In genomic region chr7:144861769-144862070, GRCm38 (mm10) we compare ENCODE assay signal across 11 mouse cellular contexts. TPM values are rescaled to one million over a fixed set of nuclear protein-coding genes. Genes with fewer than 3 reads are reported as not detected.
A peak's percentile ranks its signal among the peaks of the same experiment; 100 is the strongest.
DNase-seq lines count a peak whose midpoint lies in the region; ATAC-seq lines count a peak whose summit lies in the region.
"Had no signal": no experiment of that assay in that cellular context is flagged by ENCODE, and none has a peak within 500 bp of the region (broad histone marks: within the 10 kb centered on the region; RNA-seq: fewer than 3 reads in every experiment).

No protein-coding gene starts in this region.

- H3K27me3 ChIP-seq in kidney, embryonic 15.5 days = peaks cover 87% of the 10 kb centered on the region
- H3K27me3 ChIP-seq in embryonic facial prominence, embryonic 12.5 days = peaks cover 90% of the 10 kb centered on the region
- peaks cover 77% of the 10 kb centered on the region for H3K27me3 ChIP-seq in hindbrain, embryonic 14.5 days (ENCODE audit: control insufficient read depth, insufficient read depth, low read length)

- WGBS in kidney, embryonic 15.5 days = under 1% methylated on average over 28 of the region's 28 CpGs
- under 1% methylated on average over 28 of the region's 28 CpGs for WGBS in embryonic facial prominence, embryonic 12.5 days
- WGBS in hindbrain, embryonic 14.5 days = under 1% methylated on average over 28 of the region's 28 CpGs

- H3K4me3 ChIP-seq in kidney, embryonic 15.5 days (replicated peaks) = peak overlapping the region; percentile 34
- peak overlapping the region; percentile 28 for H3K4me3 ChIP-seq in embryonic facial prominence, embryonic 12.5 days
- peak overlapping the region; percentile 21 for H3K4me3 ChIP-seq in hindbrain, embryonic 14.5 days (replicated peaks; ENCODE audit: low read length)
- H3K4me3 ChIP-seq: liver, embryonic 13.5 days had no signal

- H3K9ac ChIP-seq in kidney, embryonic 15.5 days = no peak overlapping the region
- H3K9ac ChIP-seq in embryonic facial prominence, embryonic 12.5 days = no peak overlapping the region
- no peak overlapping the region for H3K9ac ChIP-seq in hindbrain, embryonic 14.5 days
- H3K9ac ChIP-seq: liver, embryonic 13.5 days had no signal

- H3K36me3 ChIP-seq in kidney, embryonic 15.5 days = no peaks in the 10 kb centered on the region
- H3K36me3 ChIP-seq in embryonic facial prominence, embryonic 12.5 days = no peaks in the 10 kb centered on the region
- no peaks in the 10 kb centered on the region for H3K36me3 ChIP-seq in hindbrain, embryonic 14.5 days (replicated peaks; ENCODE audit: control insufficient read depth, insufficient read depth)
- H3K36me3 ChIP-seq: liver, embryonic 13.5 days had no signal

- H3K4me1 ChIP-seq in kidney, embryonic 15.5 days = peaks cover 27% of the 10 kb centered on the region
- peaks cover 9% of the 10 kb centered on the region for H3K4me1 ChIP-seq in embryonic facial prominence, embryonic 12.5 days
- no peaks in the 10 kb centered on the region; the same call in 1 of the 2 replicates for H3K4me1 ChIP-seq in hindbrain, embryonic 14.5 days (replicated peaks; ENCODE audit: control insufficient read depth, insufficient read depth, low read length)
- H3K4me1 ChIP-seq: liver, embryonic 13.5 days had no signal

- no peak for ATAC-seq in kidney, embryonic 15.5 days (replicated peaks; ENCODE audit: low FRiP score)
- ATAC-seq in embryonic facial prominence, embryonic 12.5 days (ENCODE audit: insufficient number of reproducible peaks, insufficient read depth, low FRiP score, low TSS enrichment) = no peak
- no peak for ATAC-seq in hindbrain, embryonic 14.5 days (ENCODE audit: low FRiP score)
- ATAC-seq in cerebellum, adult (ENCODE audit: insufficient number of reproducible peaks, low FRiP score, low TSS enrichment) = no peak

- no peak overlapping the region for H3K27ac ChIP-seq in kidney, embryonic 15.5 days
- H3K27ac ChIP-seq in embryonic facial prominence, embryonic 12.5 days = no peak overlapping the region
- no peak overlapping the region for H3K27ac ChIP-seq in hindbrain, embryonic 14.5 days
- H3K27ac ChIP-seq: liver, embryonic 13.5 days had no signal

- no peaks in the 10 kb centered on the region for H3K9me3 ChIP-seq in kidney, embryonic 15.5 days (replicated peaks)
- H3K9me3 ChIP-seq in embryonic facial prominence, embryonic 12.5 days = no peaks in the 10 kb centered on the region
- H3K9me3 ChIP-seq in hindbrain, embryonic 14.5 days (ENCODE audit: control insufficient read depth, low read length) = no peaks in the 10 kb centered on the region
- H3K9me3 ChIP-seq: liver, embryonic 13.5 days had no signal

- DNase-seq in kidney, postnatal 10 days = no peak
- no peak for DNase-seq in hindbrain, embryonic 14.5 days (ENCODE audit: low spot score)
- peak; percentile 52 for DNase-seq in neural tube, embryonic 10.5 days (ENCODE audit: extremely low spot score, low spot score)
- no peak for DNase-seq in layer of hippocampus, adult 9-10 months (ENCODE audit: low spot score)
- no peak for DNase-seq in thymus, postnatal 14 days
- DNase-seq: gastrocnemius, postnatal 10 days; liver, embryonic 13.5 days had no signal

- peak overlapping the region; percentile 56 for H3K4me2 ChIP-seq in kidney, embryonic 15.5 days
- H3K4me2 ChIP-seq in embryonic facial prominence, embryonic 12.5 days (replicated peaks) = peak overlapping the region; percentile 40
- peak overlapping the region; percentile 29 for H3K4me2 ChIP-seq in hindbrain, embryonic 14.5 days (replicated peaks)
- H3K4me2 ChIP-seq: liver, embryonic 13.5 days had no signal

RNA-seq across cellular contexts. Expression of gene Fgf4, which starts 14.6 kb away (rescaled TPM):
- polyA plus RNA-seq in kidney, embryonic 15.5 days (2015; fragmentation: Nextera tagmentation; extraction: Ambion mirVana) = 0.14 TPM in 1 of 2 replicates, not detected in the other
- 0.08 and 0.15 TPM in 2 replicates for polyA plus RNA-seq in embryonic facial prominence, embryonic 12.5 days (2016; fragmentation: Nextera tagmentation; extraction: Ambion mirVana)
- not detected in 2 replicates for polyA plus RNA-seq in hindbrain, embryonic 14.5 days (2014; fragmentation: Nextera tagmentation; extraction: Ambion mirVana)
- polyA plus RNA-seq: cerebellum, adult 2 months; liver, embryonic 13.5 days had no signal

RNA-seq across cellular contexts. Expression of gene Fgf3, which starts 23.8 kb away (rescaled TPM):
- polyA plus RNA-seq in kidney, embryonic 15.5 days (2015; fragmentation: Nextera tagmentation; extraction: Ambion mirVana) = 0.36 and 0.53 TPM in 2 replicates
- polyA plus RNA-seq in embryonic facial prominence, embryonic 12.5 days (2016; fragmentation: Nextera tagmentation; extraction: Ambion mirVana) = 0.58 and 1.1 TPM in 2 replicates
- 4.8 and 9.7 TPM in 2 replicates for polyA plus RNA-seq in hindbrain, embryonic 14.5 days (2014; fragmentation: Nextera tagmentation; extraction: Ambion mirVana)

RNA-seq across cellular contexts. Expression of gene Fgf15, which starts 34.6 kb away (rescaled TPM):
- 2.3 and 2.4 TPM in 2 replicates for polyA plus RNA-seq in kidney, embryonic 15.5 days (2015; fragmentation: Nextera tagmentation; extraction: Ambion mirVana)
- polyA plus RNA-seq in embryonic facial prominence, embryonic 12.5 days (2016; fragmentation: Nextera tagmentation; extraction: Ambion mirVana) = 24.5 and 30.1 TPM in 2 replicates
- polyA plus RNA-seq in hindbrain, embryonic 14.5 days (2014; fragmentation: Nextera tagmentation; extraction: Ambion mirVana) = 13.7 and 18.5 TPM in 2 replicates
- polyA plus RNA-seq: cerebellum, adult 2 months had no signal

RNA-seq across cellular contexts. Expression of gene LTO1, which starts 53.2 kb away (rescaled TPM):
- polyA plus RNA-seq in kidney, embryonic 15.5 days (2015; fragmentation: Nextera tagmentation; extraction: Ambion mirVana) = 25.8 and 27.9 TPM in 2 replicates
- polyA plus RNA-seq in embryonic facial prominence, embryonic 12.5 days (2016; fragmentation: Nextera tagmentation; extraction: Ambion mirVana) = 25.2 and 25.5 TPM in 2 replicates
- polyA plus RNA-seq in hindbrain, embryonic 14.5 days (2014; fragmentation: Nextera tagmentation; extraction: Ambion mirVana) = 22.3 and 22.6 TPM in 2 replicates
